ENCODE assay signal across 26 mouse cellular contexts in the genomic region with DNA sequence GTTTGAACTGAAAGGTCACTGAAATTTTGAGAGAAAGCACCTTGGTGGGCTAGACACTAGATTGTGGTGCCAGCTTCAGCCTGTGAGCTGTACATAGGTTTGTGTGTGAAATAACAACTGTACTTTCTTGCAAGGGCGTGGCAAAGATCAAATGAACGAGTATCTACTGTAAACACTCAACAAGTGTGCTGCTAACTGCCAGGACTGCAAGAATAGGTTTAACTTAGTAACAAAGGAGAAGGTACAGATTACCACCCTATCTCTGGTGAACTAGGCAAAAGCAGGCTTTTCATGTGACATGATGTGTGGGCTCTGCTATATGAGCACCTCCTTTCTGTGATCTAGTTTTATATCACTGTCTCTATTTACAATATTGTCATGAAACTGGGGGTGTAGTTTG. TPM values are rescaled to one million over a fixed set of nuclear protein-coding genes. Genes with fewer than 3 reads are reported as not detected.
DNase-seq lines count a peak whose midpoint lies in the region; ATAC-seq and TF ChIP-seq lines count a peak whose summit lies in the region.
"Had no signal": no experiment of that assay in that cellular context is flagged by ENCODE, and none has a peak within 500 bp of the region (broad histone marks: within the 10 kb centered on the region; RNA-seq: fewer than 3 reads in every experiment).

No protein-coding gene starts in this region.

- H3K4me3 ChIP-seq in heart, embryonic 12.5 days: no peak overlapping the region
- H3K4me3 ChIP-seq in MEL (ENCODE audit: control insufficient read depth in 1 of 2, insufficient read depth in 1 of 2, low read depth in 2 of 2, low read length in 2 of 2): no peak overlapping the region
- no peak overlapping the region for H3K4me3 ChIP-seq in liver, embryonic 13.5 days (replicated peaks)
- H3K4me3 ChIP-seq in liver, postnatal 0 days (ENCODE audit: low read depth, low read length): no peak overlapping the region
- H3K4me3 ChIP-seq: embryonic facial prominence, embryonic 15.5 days; erythroblast, embryonic 14.5 days; forebrain, embryonic 12.5 days; gastrocnemius, adult 2 months; hindbrain, embryonic 15.5 days had no signal

- peaks cover 36% of the 10 kb centered on the region for H3K4me1 ChIP-seq in heart, embryonic 12.5 days (replicated peaks)
- peaks cover 4 to 8% of the 10 kb centered on the region in 2 experiments for H3K4me1 ChIP-seq in MEL (ENCODE audit: control insufficient read depth in 1 of 2, insufficient read depth in 2 of 2, low read length in 2 of 2)
- H3K4me1 ChIP-seq in liver, embryonic 13.5 days (replicated peaks): peaks cover 56% of the 10 kb centered on the region
- peaks cover 16% of the 10 kb centered on the region for H3K4me1 ChIP-seq in liver, postnatal 0 days (ENCODE audit: insufficient read depth)
- H3K4me1 ChIP-seq: forebrain, embryonic 12.5 days; hindbrain, embryonic 15.5 days had no signal

- TF ChIP-seq CTCF in MEL (IDR thresholded peaks at IDR 0.05 in 2 of 3, conservative IDR thresholded peaks at IDR 0.05 in 1 of 3; ENCODE audit: control insufficient read depth in 1 of 3, insufficient read depth in 1 of 3, low read depth in 2 of 3, low read length in 3 of 3, poor library complexity in 1 of 3, severe bottlenecking in 1 of 3): no peak
- no peak for TF ChIP-seq CTCF in liver, postnatal 0 days (IDR thresholded peaks at IDR 0.05; ENCODE audit: low read depth)

- no peak for ATAC-seq in heart, embryonic 12.5 days (ENCODE audit: insufficient number of reproducible peaks, low FRiP score)
- ATAC-seq in liver, embryonic 13.5 days (ENCODE audit: low read depth): peak; percentile 79
- ATAC-seq in liver, postnatal 0 days: peak; percentile 71
- ATAC-seq: CD4-positive, CD25-positive, alpha-beta regulatory T cell, adult 4 months; forebrain, embryonic 16.5 days had no signal

- H3K4me2 ChIP-seq in heart, embryonic 12.5 days: no peak overlapping the region
- H3K4me2 ChIP-seq in liver, embryonic 13.5 days: 0 out of 2 replicates have a peak overlapping the region, but pooled peaks have one; percentile 25
- no peak overlapping the region for H3K4me2 ChIP-seq in liver, postnatal 0 days (ENCODE audit: low read depth, low read length)
- H3K4me2 ChIP-seq: embryonic facial prominence, embryonic 15.5 days; forebrain, embryonic 12.5 days; heart, embryonic 11.5 days; hindbrain, embryonic 15.5 days had no signal

- H3K36me3 ChIP-seq in heart, embryonic 12.5 days: peaks cover 66% of the 10 kb centered on the region
- peaks cover 0 to 13% of the 10 kb centered on the region in 2 experiments; a peak in 3 of 4 replicates for H3K36me3 ChIP-seq in MEL (ENCODE audit: control insufficient read depth in 1 of 2, insufficient read depth in 2 of 2, low read length in 2 of 2)
- peaks cover 52% of the 10 kb centered on the region for H3K36me3 ChIP-seq in liver, embryonic 13.5 days
- peaks cover 57% of the 10 kb centered on the region for H3K36me3 ChIP-seq in liver, postnatal 0 days (replicated peaks; ENCODE audit: insufficient read depth, low read length)

- no peak for TF ChIP-seq POLR2A in MEL (IDR thresholded peaks at IDR 0.05; ENCODE audit: control insufficient read depth in 1 of 2, insufficient read depth in 1 of 2, low read depth in 1 of 2, low read length in 2 of 2, poor library complexity in 1 of 2)

- no peaks in the 10 kb centered on the region for H3K9me3 ChIP-seq in heart, embryonic 12.5 days (replicated peaks)
- H3K9me3 ChIP-seq in MEL (replicated peaks; ENCODE audit: insufficient read depth, low read length): no peaks in the 10 kb centered on the region
- no peaks in the 10 kb centered on the region for H3K9me3 ChIP-seq in liver, embryonic 13.5 days (replicated peaks)
- no peaks in the 10 kb centered on the region for H3K9me3 ChIP-seq in liver, postnatal 0 days (ENCODE audit: low read length)
- H3K9me3 ChIP-seq: embryonic facial prominence, embryonic 15.5 days; forebrain, embryonic 12.5 days; G1E; hindbrain, embryonic 15.5 days had no signal

- peak; percentile 39 for DNase-seq in heart, adult 11 months
- peak; percentile 31 for DNase-seq in MEL (ENCODE audit: low read depth, low spot score)
- DNase-seq in liver, embryonic 13.5 days: no peak
- DNase-seq in liver, postnatal 0 days: no peak
- DNase-seq in kidney, adult 18-20 months: no peak
- no peak for DNase-seq in embryo, embryonic 10 days (ENCODE audit: low spot score)
- DNase-seq in thymus, postnatal 10 days (ENCODE audit: low spot score in 2 of 2): no peak
- DNase-seq: adrenal gland, postnatal 10 days; B cell, adult 2 months; cerebellum, adult 11 months; cerebellum, adult 8-10 months; cerebellum, postnatal 25 days; embryo, embryonic 11 days; gastrocnemius, adult 2 months; gastrocnemius, postnatal 25 days; heart, adult 18-20 months; heart, postnatal 36 days had no signal

- TF ChIP-seq EP300 in MEL (IDR thresholded peaks at IDR 0.05; ENCODE audit: low read depth in 1 of 2, low read length in 2 of 2): no peak
- peak; percentile 53 for TF ChIP-seq EP300 in liver, postnatal 0 days (IDR thresholded peaks at IDR 0.05; ENCODE audit: low read depth)

- no peaks in the 10 kb centered on the region for H3K79me2 ChIP-seq in MEL (ENCODE audit: control insufficient read depth, insufficient read depth, low read length, poor library complexity)

- no peak overlapping the region for H3K27ac ChIP-seq in heart, embryonic 12.5 days (ENCODE audit: poor library complexity, severe bottlenecking)
- no peak overlapping the region for H3K27ac ChIP-seq in MEL (ENCODE audit: control insufficient read depth, low read depth, low read length)
- peak overlapping the region; percentile 73 for H3K27ac ChIP-seq in liver, embryonic 13.5 days
- H3K27ac ChIP-seq in liver, postnatal 0 days (ENCODE audit: low read depth): peak overlapping the region; percentile 16; the same call in 1 of the 2 replicates
- H3K27ac ChIP-seq: embryonic facial prominence, embryonic 15.5 days; forebrain, embryonic 12.5 days; gastrocnemius, adult 2 months; hindbrain, embryonic 15.5 days had no signal

- H3K27me3 ChIP-seq in heart, embryonic 12.5 days (replicated peaks): peaks cover 27% of the 10 kb centered on the region
- no peaks in the 10 kb centered on the region for H3K27me3 ChIP-seq in MEL (ENCODE audit: control insufficient read depth in 1 of 2, insufficient read depth in 2 of 2, low read length in 2 of 2)
- H3K27me3 ChIP-seq in liver, embryonic 13.5 days: no peaks in the 10 kb centered on the region
- no peaks in the 10 kb centered on the region for H3K27me3 ChIP-seq in liver, postnatal 0 days (ENCODE audit: insufficient read depth, low read length)
- H3K27me3 ChIP-seq: embryonic facial prominence, embryonic 15.5 days; forebrain, embryonic 12.5 days; hindbrain, embryonic 15.5 days had no signal

- 79% methylated on average over 2 of the region's 2 CpGs for WGBS in heart, embryonic 12.5 days
- WGBS in liver, embryonic 13.5 days (ENCODE audit: insufficient replicate concordance): 14% methylated on average over 2 of the region's 2 CpGs
- 61% methylated on average over 2 of the region's 2 CpGs for WGBS in liver, postnatal 0 days (ENCODE audit: insufficient replicate concordance)

- no peak for TF ChIP-seq RAD21 in MEL (IDR thresholded peaks at IDR 0.05; ENCODE audit: low read depth, low read length)

- H3K9ac ChIP-seq in heart, embryonic 12.5 days: no peak overlapping the region
- H3K9ac ChIP-seq in MEL (ENCODE audit: control insufficient read depth, low read depth, low read length, poor library complexity, severe bottlenecking): no peak overlapping the region
- peak overlapping the region; percentile 30; the same call in 1 of the 2 replicates for H3K9ac ChIP-seq in liver, embryonic 13.5 days
- no peak overlapping the region for H3K9ac ChIP-seq in liver, postnatal 0 days (replicated peaks)
- H3K9ac ChIP-seq: embryonic facial prominence, embryonic 15.5 days; forebrain, embryonic 12.5 days; hindbrain, embryonic 15.5 days had no signal

TF ChIP-seq in MEL, 35 proteins besides CTCF, POLR2A, EP300 and RAD21 (continues in another document):
- TF ChIP-seq POLR2AphosphoS2 (IDR thresholded peaks at IDR 0.05; ENCODE audit: low read length) (no peak), UBTF (IDR thresholded peaks at IDR 0.05; ENCODE audit: borderline replicate concordance, insufficient read depth, low read depth, low read length) (no peak), MYB (IDR thresholded peaks at IDR 0.05; ENCODE audit: low read depth, low read length) (no peak), SMC3 (IDR thresholded peaks at IDR 0.05; ENCODE audit: low read depth, low read length) (no peak), TCF12 (IDR thresholded peaks at IDR 0.05; ENCODE audit: low read depth, low read length) (no peak), E2F4 (IDR thresholded peaks at IDR 0.05; ENCODE audit: borderline replicate concordance, low read depth, low read length) (no peak), TAL1 (IDR thresholded peaks at IDR 0.05; ENCODE audit: low read length) (no peak), ZMIZ1 (IDR thresholded peaks at IDR 0.05; ENCODE audit: low read depth, low read length) (no peak), TBP (IDR thresholded peaks at IDR 0.05; ENCODE audit: low read depth, low read length) (no peak), CHD2 (IDR thresholded peaks at IDR 0.05; ENCODE audit: low read length) (no peak)

RNA-seq across cellular contexts. Expression of a gene that starts 9.1 kb away (rescaled TPM):
- 19.3 and 21.2 TPM in 2 replicates for polyA plus RNA-seq in heart, embryonic 12.5 days (2016; fragmentation: Nextera tagmentation; extraction: Ambion mirVana)
- total RNA-seq in MEL (2012; rRNA removed): 8.9 and 12.4 TPM in 2 replicates
- polyA plus RNA-seq in MEL (2012; ENCODE audit: insufficient read depth in 1 of 2, insufficient read length in 2 of 2, low read depth in 1 of 2, low replicate concordance in 2 of 2, missing spikeins in 1 of 2): 10 to 100 TPM in 1 of 2 experiments, not detected in 1; 20.7 TPM
- polyA plus RNA-seq in liver, embryonic 13.5 days (2015; fragmentation: Nextera tagmentation; extraction: Ambion mirVana): 5.0 and 5.6 TPM in 2 replicates
- 11.7 and 13.8 TPM in 2 replicates for polyA plus RNA-seq in liver, postnatal 0 days (2015; fragmentation: Nextera tagmentation; extraction: Ambion mirVana)

RNA-seq across cellular contexts. Expression of a gene that starts 9.1 kb away (rescaled TPM):
- polyA plus RNA-seq in heart, embryonic 12.5 days (2016; fragmentation: Nextera tagmentation; extraction: Ambion mirVana): 11.0 and 11.7 TPM in 2 replicates
- total RNA-seq in MEL (2012; rRNA removed): 7.3 and 9.4 TPM in 2 replicates
- polyA plus RNA-seq in MEL (2012; ENCODE audit: insufficient read depth in 1 of 2, insufficient read length in 2 of 2, low read depth in 1 of 2, low replicate concordance in 2 of 2, missing spikeins in 1 of 2): 1 to 10 TPM in 1 of 2 experiments, not detected in 1; 9.6 TPM
- 3.3 TPM in 2 replicates for polyA plus RNA-seq in liver, embryonic 13.5 days (2015; fragmentation: Nextera tagmentation; extraction: Ambion mirVana)
- polyA plus RNA-seq in liver, postnatal 0 days (2015; fragmentation: Nextera tagmentation; extraction: Ambion mirVana): 1.8 and 1.9 TPM in 2 replicates

RNA-seq across cellular contexts. Expression of a gene that starts 43.8 kb away (rescaled TPM):
- 13.7 and 13.9 TPM in 2 replicates for polyA plus RNA-seq in heart, embryonic 12.5 days (2016; fragmentation: Nextera tagmentation; extraction: Ambion mirVana)
- total RNA-seq in MEL (2012; rRNA removed): 37.9 and 54.8 TPM in 2 replicates
- 10 to 100 TPM in 1 of 2 experiments, not detected in 1; 27.4 TPM for polyA plus RNA-seq in MEL (2012; ENCODE audit: insufficient read depth in 1 of 2, insufficient read length in 2 of 2, low read depth in 1 of 2, low replicate concordance in 2 of 2, missing spikeins in 1 of 2)
- polyA plus RNA-seq in liver, embryonic 13.5 days (2015; fragmentation: Nextera tagmentation; extraction: Ambion mirVana): 13.9 and 17.0 TPM in 2 replicates
- 9.8 and 11.2 TPM in 2 replicates for polyA plus RNA-seq in liver, postnatal 0 days (2015; fragmentation: Nextera tagmentation; extraction: Ambion mirVana)

Comparison
In these comparisons a context has a peak if more than half of its experiments do, and no peak if none do; other contexts are left out.
1. DNase-seq: peak in heart, adult 11 months (single experiment) and MEL (single experiment); none in liver, embryonic 13.5 days (single experiment), liver, postnatal 0 days (single experiment), kidney, adult 18-20 months (single experiment), embryo, embryonic 10 days (single experiment) and thymus, postnatal 10 days (0 of 2).
2. H3K27ac ChIP-seq: peak in liver, embryonic 13.5 days (single experiment) and liver, postnatal 0 days (single experiment); none in heart, embryonic 12.5 days (single experiment) and MEL (single experiment).